In the genomic region with DNA sequence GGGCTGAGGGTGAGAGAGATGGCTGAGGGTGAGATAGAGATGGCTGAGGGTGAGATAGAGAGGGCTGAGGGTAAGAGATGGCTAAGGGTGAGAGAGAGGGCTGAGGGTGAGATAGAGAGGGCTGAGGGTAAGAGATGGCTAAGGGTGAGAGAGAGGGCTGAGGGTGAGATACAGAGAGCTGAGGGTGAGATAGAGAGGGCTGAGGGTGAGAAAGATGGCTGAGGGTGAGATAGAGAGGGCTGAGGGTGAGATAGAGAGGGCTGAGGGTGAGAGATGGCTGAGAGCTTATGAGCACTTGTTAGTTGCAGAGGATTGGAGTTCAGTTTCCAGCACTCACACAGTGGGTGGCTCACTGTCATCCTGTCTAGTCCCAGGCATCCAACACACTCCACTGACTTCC, we compare ENCODE assay signal across 27 mouse cellular contexts. TPM values are rescaled to one million over a fixed set of nuclear protein-coding genes. Genes with fewer than 3 reads are reported as not detected.
DNase-seq lines count a peak whose midpoint lies in the region; ATAC-seq and TF ChIP-seq lines count a peak whose summit lies in the region.
"Had no signal": no experiment of that assay in that cellular context is flagged by ENCODE, and none has a peak within 500 bp of the region (broad histone marks: within the 10 kb centered on the region; RNA-seq: fewer than 3 reads in every experiment).

No protein-coding gene starts in this region.

- no peaks in the 10 kb centered on the region for H3K36me3 ChIP-seq in liver, embryonic 12.5 days
- no peaks in the 10 kb centered on the region for H3K36me3 ChIP-seq in liver, embryonic 15.5 days (replicated peaks)
- H3K36me3 ChIP-seq in thymus, adult 2 months (ENCODE audit: control insufficient read depth, insufficient read depth, low read length), result no peaks in the 10 kb centered on the region
- H3K36me3 ChIP-seq: forebrain, embryonic 10.5 days; G1E; heart, embryonic 10.5 days; heart, embryonic 13.5 days had no signal

- no peak overlapping the region for H3K4me3 ChIP-seq in liver, embryonic 12.5 days
- H3K4me3 ChIP-seq in liver, embryonic 15.5 days (replicated peaks), result no peak overlapping the region
- H3K4me3 ChIP-seq in thymus, adult 2 months (ENCODE audit: control insufficient read depth, insufficient read depth, low read length), result no peak overlapping the region
- H3K4me3 ChIP-seq: forebrain, embryonic 10.5 days; forebrain, embryonic 13.5 days; heart, adult 2 months; heart, embryonic 10.5 days; heart, embryonic 13.5 days had no signal

- ATAC-seq in liver, embryonic 12.5 days, result peak; percentile 85
- ATAC-seq in liver, embryonic 15.5 days (ENCODE audit: insufficient read depth), result peak; percentile 71
- peak; percentile 60 for ATAC-seq in megakaryocyte-erythroid progenitor cell, adult 5-6 weeks (replicated peaks; ENCODE audit: low FRiP score, low TSS enrichment, poor library complexity, severe bottlenecking)
- ATAC-seq: forebrain, embryonic 13.5 days; forebrain, embryonic 16.5 days; hindbrain, postnatal 0 days had no signal

- peaks cover 28% of the 10 kb centered on the region for H3K4me1 ChIP-seq in liver, embryonic 12.5 days
- peaks cover 24% of the 10 kb centered on the region for H3K4me1 ChIP-seq in liver, embryonic 15.5 days (replicated peaks)
- H3K4me1 ChIP-seq in thymus, adult 2 months (replicated peaks; ENCODE audit: control insufficient read depth, insufficient read depth, low read length), result no peaks in the 10 kb centered on the region
- H3K4me1 ChIP-seq: forebrain, embryonic 10.5 days; forebrain, embryonic 13.5 days; heart, embryonic 10.5 days; heart, embryonic 13.5 days had no signal

- no peak overlapping the region for H3K9ac ChIP-seq in liver, embryonic 12.5 days
- no peak overlapping the region for H3K9ac ChIP-seq in liver, embryonic 15.5 days
- H3K9ac ChIP-seq: forebrain, embryonic 13.5 days; heart, embryonic 13.5 days; hindbrain, embryonic 14.5 days had no signal

- TF ChIP-seq POLR2A in thymus, adult 2 months (IDR thresholded peaks at IDR 0.05; ENCODE audit: control insufficient read depth, extremely low read depth, insufficient read depth, low read length, poor library complexity), result no peak

- H3K4me2 ChIP-seq in liver, embryonic 12.5 days, result no peak overlapping the region
- H3K4me2 ChIP-seq in liver, embryonic 15.5 days, result no peak overlapping the region
- H3K4me2 ChIP-seq: forebrain, embryonic 13.5 days; heart, embryonic 13.5 days; hindbrain, embryonic 14.5 days had no signal

- H3K27ac ChIP-seq in liver, embryonic 12.5 days, result no peak overlapping the region
- H3K27ac ChIP-seq in liver, embryonic 15.5 days (replicated peaks), result no peak overlapping the region
- H3K27ac ChIP-seq in thymus, adult 2 months (ENCODE audit: control insufficient read depth, insufficient read depth, low read length), result no peak overlapping the region
- H3K27ac ChIP-seq: forebrain, embryonic 10.5 days; forebrain, embryonic 13.5 days; heart, adult 2 months; heart, embryonic 10.5 days; heart, embryonic 13.5 days; hindbrain, embryonic 14.5 days; hindbrain, postnatal 0 days had no signal

- no peak for DNase-seq in liver
- DNase-seq in adrenal gland, adult 18-20 months (ENCODE audit: low spot score in 2 of 2), result no peak
- no peak for DNase-seq in thymus, adult 2 months
- DNase-seq: adrenal gland, adult 8-10 months; adrenal gland, postnatal 25 days; B cell, adult 2 months; cerebellum, adult 18-20 months; cerebellum, adult 9-10 months; cerebellum, postnatal 14 days; gastrocnemius, postnatal 10 days; gastrocnemius, postnatal 36 days; heart, adult 2 months; heart, postnatal 14 days; heart, postnatal 4 days had no signal

- H3K9me3 ChIP-seq in liver, embryonic 12.5 days (replicated peaks), result no peaks in the 10 kb centered on the region
- H3K9me3 ChIP-seq in liver, embryonic 15.5 days (replicated peaks), result no peaks in the 10 kb centered on the region
- H3K9me3 ChIP-seq: forebrain, embryonic 10.5 days; forebrain, embryonic 13.5 days; G1E; heart, embryonic 13.5 days had no signal

- no peak for TF ChIP-seq CTCF in thymus, adult 2 months (IDR thresholded peaks at IDR 0.05; ENCODE audit: borderline replicate concordance, control insufficient read depth, extremely low read depth, insufficient read depth, low read length, poor library complexity)

- no peaks in the 10 kb centered on the region for H3K27me3 ChIP-seq in liver, embryonic 12.5 days (replicated peaks)
- no peaks in the 10 kb centered on the region for H3K27me3 ChIP-seq in liver, embryonic 15.5 days
- no peaks in the 10 kb centered on the region for H3K27me3 ChIP-seq in thymus, adult 2 months (ENCODE audit: control insufficient read depth, insufficient read depth, low read length)
- H3K27me3 ChIP-seq: CH12.LX; forebrain, embryonic 13.5 days; heart, embryonic 13.5 days had no signal

RNA-seq across cellular contexts. Expression of a gene that starts 19.4 kb away (rescaled TPM):
- polyA plus RNA-seq in liver, embryonic 12.5 days (2016; fragmentation: Nextera tagmentation; extraction: Ambion mirVana), result 88.2 and 90.9 TPM in 2 replicates
- 46.6 and 47.0 TPM in 2 replicates for polyA plus RNA-seq in liver, embryonic 15.5 days (2015; fragmentation: Nextera tagmentation; extraction: Ambion mirVana)
- 265 and 360 TPM in 2 replicates for total RNA-seq in megakaryocyte-erythroid progenitor cell, adult 5-6 weeks (2014; fragmentation: Nextera tagmentation)
- total RNA-seq in megakaryocyte-erythroid progenitor cell, adult 5-6 weeks (2017), result 553 and 613 TPM in 2 replicates
- 100 to 1,000 TPM in 1 of 2 experiments, 10 to 100 TPM in 1; 89.6 to 124 TPM for total RNA-seq in adrenal gland, adult 18-20 months (2021)
- 142 and 148 TPM in 2 replicates for polyA plus RNA-seq in thymus, adult 2 months (2012; rRNA removed)

RNA-seq across cellular contexts. Expression of a gene that starts 19.7 kb away (rescaled TPM):
- 30.7 and 33.8 TPM in 2 replicates for polyA plus RNA-seq in liver, embryonic 12.5 days (2016; fragmentation: Nextera tagmentation; extraction: Ambion mirVana)
- 15.4 and 17.2 TPM in 2 replicates for polyA plus RNA-seq in liver, embryonic 15.5 days (2015; fragmentation: Nextera tagmentation; extraction: Ambion mirVana)
- total RNA-seq in megakaryocyte-erythroid progenitor cell, adult 5-6 weeks (2014; fragmentation: Nextera tagmentation), result 34.2 and 38.1 TPM in 2 replicates
- 30.1 and 39.3 TPM in 2 replicates for total RNA-seq in megakaryocyte-erythroid progenitor cell, adult 5-6 weeks (2017)
- total RNA-seq in adrenal gland, adult 18-20 months (2021), result 10 to 100 TPM; 28.4 to 35.4 TPM
- 34.2 and 46.3 TPM in 2 replicates for polyA plus RNA-seq in thymus, adult 2 months (2012; rRNA removed)

RNA-seq across cellular contexts. Expression of a gene that starts 41.2 kb away (rescaled TPM):
- 0.71 and 2.0 TPM in 2 replicates for polyA plus RNA-seq in liver, embryonic 12.5 days (2016; fragmentation: Nextera tagmentation; extraction: Ambion mirVana)
- 0.48 and 0.77 TPM in 2 replicates for polyA plus RNA-seq in liver, embryonic 15.5 days (2015; fragmentation: Nextera tagmentation; extraction: Ambion mirVana)
- total RNA-seq in megakaryocyte-erythroid progenitor cell, adult 5-6 weeks (2014; fragmentation: Nextera tagmentation), result 2.8 TPM in 1 of 2 replicates, not detected in the other
- 6.2 TPM in 1 of 2 replicates, not detected in the other for total RNA-seq in megakaryocyte-erythroid progenitor cell, adult 5-6 weeks (2017)
- total RNA-seq in adrenal gland, adult 18-20 months (2021), result 1 to 10 TPM; 1.8 to 2.0 TPM
- 3.9 and 5.6 TPM in 2 replicates for polyA plus RNA-seq in thymus, adult 2 months (2012; rRNA removed)
- total RNA-seq: gastrocnemius, adult 18-20 months had no signal

RNA-seq across cellular contexts. Expression of a gene that starts 41.4 kb away (rescaled TPM):
- polyA plus RNA-seq in liver, embryonic 12.5 days (2016; fragmentation: Nextera tagmentation; extraction: Ambion mirVana), result 245 and 254 TPM in 2 replicates
- 70.5 and 75.0 TPM in 2 replicates for polyA plus RNA-seq in liver, embryonic 15.5 days (2015; fragmentation: Nextera tagmentation; extraction: Ambion mirVana)
- total RNA-seq in megakaryocyte-erythroid progenitor cell, adult 5-6 weeks (2014; fragmentation: Nextera tagmentation), result 420 and 448 TPM in 2 replicates
- total RNA-seq in megakaryocyte-erythroid progenitor cell, adult 5-6 weeks (2017), result 177 and 197 TPM in 2 replicates
- 10 to 100 TPM; 82.5 to 88.8 TPM for total RNA-seq in adrenal gland, adult 18-20 months (2021)
- polyA plus RNA-seq in thymus, adult 2 months (2012; rRNA removed), result 62.6 and 93.5 TPM in 2 replicates
